Mouse (Mus musculus) bone marrow macrophage, adult 2 months (primary cell): ENCODE results near the gene Miga1.

ENCODE experiments used
- CTCF ChIP-seq: IDR thresholded peaks from 2 replicates; pipeline ENCODE4 v1.5.1; 2012; ENCODE audit warnings: low read depth, mild to moderate bottlenecking, low read length, moderate library complexity
- POLR2A ChIP-seq: IDR thresholded peaks from 2 replicates; pipeline ENCODE4 v1.6.1; 2012; ENCODE audit warnings: mild to moderate bottlenecking, low read depth, low read length, borderline replicate concordance

GRCm38 (mm10) chr3:152235238-152235637 lies 105.0 kb downstream of the Miga1 start:
- TF ChIP-seq CTCF (no peak), POLR2A (no peak)
